Mouse (Mus musculus) ovary, postnatal 14 days (tissue): ENCODE measurements around the gene Prkce.

ENCODE experiments used
- DNase-seq: peaks from one replicate; pipeline ENCODE4 v3.0.0; 2022; ENCODE audit warnings: low spot score

The Prkce gene

GRCm38 (mm10) chr17:86225488-86226186 lies 58.1 kb downstream of the Prkce start:
- no peak for DNase-seq

GRCm38 (mm10) chr17:86226198-86226597 lies 58.6 kb downstream of the Prkce start:
- no peak for DNase-seq

DNA sequence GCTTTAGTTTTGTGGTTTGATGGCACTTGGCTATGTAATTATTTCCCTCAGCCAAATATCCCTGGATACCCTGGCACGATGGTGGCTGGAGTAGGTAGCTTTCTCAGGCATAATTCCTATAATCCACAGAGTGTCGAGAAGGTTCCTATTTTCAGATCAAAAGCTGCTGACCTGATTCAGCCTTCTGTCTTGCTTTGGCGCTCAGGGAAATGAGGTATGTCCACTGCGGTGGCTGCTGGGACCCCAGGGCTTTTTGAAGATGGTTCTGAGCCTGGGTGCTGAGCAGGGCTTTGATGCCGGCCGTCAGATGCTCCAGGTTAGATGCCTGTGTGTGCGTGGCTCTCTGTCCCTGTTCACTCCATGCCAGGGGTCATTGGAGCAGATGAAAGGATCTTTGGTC lies 59.0 kb downstream of the Prkce start:
- DNase-seq, result no peak

DNA sequence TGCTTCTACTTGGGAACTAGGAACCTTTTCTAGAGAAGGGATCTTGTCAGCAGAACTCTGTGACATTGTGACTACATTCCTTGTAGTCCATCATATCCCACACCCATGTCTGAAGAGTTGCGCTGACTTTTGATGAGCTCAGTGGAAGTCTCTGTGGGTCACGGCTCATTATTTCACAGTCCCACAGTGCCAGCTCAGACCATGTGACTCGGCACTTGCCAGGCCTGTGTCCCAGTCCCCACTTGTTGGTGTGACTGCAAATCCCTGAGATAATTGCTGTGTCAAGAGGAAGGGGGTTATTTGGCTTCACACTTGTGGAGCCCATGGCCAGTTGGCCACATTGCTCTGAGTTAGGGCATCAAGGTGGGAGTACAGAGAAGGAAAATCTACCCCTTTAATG lies 59.8 kb downstream of the Prkce start:
- DNase-seq, result no peak

DNA sequence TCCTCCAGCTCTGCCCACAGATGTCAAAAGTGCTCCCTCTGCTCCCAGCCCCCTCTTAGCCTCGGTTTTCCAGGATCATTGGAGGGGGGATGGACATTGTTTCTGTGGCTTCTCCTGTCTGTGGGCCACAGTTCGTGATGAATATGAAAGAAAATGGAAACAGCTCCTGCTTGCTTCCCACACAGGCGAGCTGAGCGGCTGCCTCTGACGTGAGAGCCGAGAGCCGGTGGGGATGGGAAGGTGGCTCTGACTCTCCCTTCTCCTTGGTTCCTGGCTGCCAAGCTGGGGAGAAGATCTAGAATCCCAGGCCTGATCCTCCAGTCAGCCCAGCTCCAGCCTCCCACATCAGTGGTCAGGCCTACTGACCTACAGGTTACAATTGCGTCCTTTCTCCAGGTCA lies 61.3 kb downstream of the Prkce start:
- no peak for DNase-seq

DNA sequence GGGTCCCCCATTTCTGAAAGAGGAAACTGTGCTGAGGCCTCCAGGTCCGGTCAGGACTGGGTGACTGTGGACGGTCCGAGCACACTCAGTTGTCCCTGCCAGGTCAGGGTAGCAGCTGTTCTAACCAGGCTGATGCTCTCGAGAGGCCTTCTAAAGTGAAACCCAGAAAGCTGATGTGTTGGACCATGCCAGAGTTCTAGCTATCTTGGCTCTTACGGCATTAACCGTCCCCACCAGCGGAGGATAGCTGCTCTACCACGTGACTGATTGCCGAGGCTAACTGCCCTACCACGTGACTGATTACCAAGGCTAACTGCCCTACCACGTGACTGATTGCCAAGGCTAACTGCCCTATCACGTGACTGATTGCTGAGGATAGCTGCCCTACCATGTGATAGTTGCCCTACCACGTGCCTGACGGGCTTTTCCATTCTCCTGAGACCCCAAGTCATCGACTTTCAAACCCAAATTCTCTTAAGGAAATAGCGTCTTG lies 62.6 kb downstream of the Prkce start:
- no peak for DNase-seq

DNA sequence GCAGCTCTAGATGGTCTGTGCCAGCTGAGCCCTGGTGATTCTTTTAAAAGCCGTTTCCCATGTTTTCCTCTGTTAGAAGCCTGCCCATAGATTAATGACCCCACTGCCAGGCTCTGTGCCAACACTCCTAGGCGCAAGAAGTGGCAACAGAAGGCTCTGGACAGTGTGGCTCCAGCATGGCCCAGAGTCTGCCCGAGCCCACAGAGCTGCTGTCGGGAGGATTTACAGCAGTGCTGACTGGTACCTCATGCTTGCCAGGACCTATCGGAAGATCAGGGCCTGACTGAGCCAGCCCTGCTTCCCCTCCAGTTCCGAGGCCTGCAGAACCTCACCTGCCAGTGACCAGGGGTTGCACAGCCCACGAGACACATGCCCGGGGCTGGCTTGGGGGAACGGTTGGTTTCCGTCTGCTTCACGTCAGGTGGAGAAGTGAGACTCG lies 64.2 kb downstream of the Prkce start:
- DNase-seq, result no peak

- no peak for DNase-seq
Measured at GRCm38 (mm10) chr17:86232248-86232647, 64.7 kb downstream of the Prkce start.

GRCm38 (mm10) chr17:86234587-86235150 lies 67.1 kb downstream of the Prkce start:
- no peak for DNase-seq

DNA sequence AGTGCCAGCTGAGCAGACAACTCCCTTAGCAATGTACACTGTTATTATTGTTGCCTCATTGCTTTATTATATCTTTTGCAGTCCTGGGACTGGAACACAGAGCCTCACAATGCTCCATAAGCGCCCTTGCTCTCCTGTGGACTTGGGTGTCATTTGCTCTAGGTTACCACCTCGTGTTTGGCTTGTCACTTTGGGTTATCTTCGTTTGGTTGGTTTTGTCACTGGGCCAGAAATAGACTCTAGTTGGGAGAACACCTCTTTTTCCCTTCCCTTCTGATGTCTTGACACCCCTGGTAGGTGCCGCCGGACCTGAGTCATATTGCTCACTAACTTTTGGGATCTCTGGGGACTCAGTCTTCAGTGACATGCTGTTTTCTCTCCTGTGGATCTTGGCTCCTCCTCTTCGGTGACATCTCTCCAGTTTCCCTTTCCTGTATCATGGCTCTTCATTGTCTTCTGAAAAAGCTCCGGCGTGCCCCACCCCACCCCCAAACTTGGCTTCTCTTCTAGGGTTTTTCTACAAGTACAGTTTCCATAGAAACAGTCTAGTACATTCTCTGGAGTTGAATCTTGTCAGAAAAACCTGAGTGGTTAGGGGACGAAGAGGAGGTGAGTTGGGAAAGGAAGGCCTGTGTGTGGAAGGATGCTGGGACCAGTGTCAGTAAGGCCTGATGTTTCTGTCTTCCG lies 68.6 kb downstream of the Prkce start:
- no peak for DNase-seq

- no peak for DNase-seq
Measured at GRCm38 (mm10) chr17:86236861-86237763, 69.5 kb downstream of the Prkce start.

GRCm38 (mm10) chr17:86242291-86242690 lies 74.7 kb downstream of the Prkce start:
- DNase-seq, result no peak

- DNase-seq, result no peak
Measured at GRCm38 (mm10) chr17:86243109-86243527, 75.5 kb downstream of the Prkce start.

- no peak for DNase-seq
Measured at GRCm38 (mm10) chr17:86244397-86244796, 76.8 kb downstream of the Prkce start.

- no peak for DNase-seq
Measured at GRCm38 (mm10) chr17:86248832-86249231, 81.2 kb downstream of the Prkce start.

DNA sequence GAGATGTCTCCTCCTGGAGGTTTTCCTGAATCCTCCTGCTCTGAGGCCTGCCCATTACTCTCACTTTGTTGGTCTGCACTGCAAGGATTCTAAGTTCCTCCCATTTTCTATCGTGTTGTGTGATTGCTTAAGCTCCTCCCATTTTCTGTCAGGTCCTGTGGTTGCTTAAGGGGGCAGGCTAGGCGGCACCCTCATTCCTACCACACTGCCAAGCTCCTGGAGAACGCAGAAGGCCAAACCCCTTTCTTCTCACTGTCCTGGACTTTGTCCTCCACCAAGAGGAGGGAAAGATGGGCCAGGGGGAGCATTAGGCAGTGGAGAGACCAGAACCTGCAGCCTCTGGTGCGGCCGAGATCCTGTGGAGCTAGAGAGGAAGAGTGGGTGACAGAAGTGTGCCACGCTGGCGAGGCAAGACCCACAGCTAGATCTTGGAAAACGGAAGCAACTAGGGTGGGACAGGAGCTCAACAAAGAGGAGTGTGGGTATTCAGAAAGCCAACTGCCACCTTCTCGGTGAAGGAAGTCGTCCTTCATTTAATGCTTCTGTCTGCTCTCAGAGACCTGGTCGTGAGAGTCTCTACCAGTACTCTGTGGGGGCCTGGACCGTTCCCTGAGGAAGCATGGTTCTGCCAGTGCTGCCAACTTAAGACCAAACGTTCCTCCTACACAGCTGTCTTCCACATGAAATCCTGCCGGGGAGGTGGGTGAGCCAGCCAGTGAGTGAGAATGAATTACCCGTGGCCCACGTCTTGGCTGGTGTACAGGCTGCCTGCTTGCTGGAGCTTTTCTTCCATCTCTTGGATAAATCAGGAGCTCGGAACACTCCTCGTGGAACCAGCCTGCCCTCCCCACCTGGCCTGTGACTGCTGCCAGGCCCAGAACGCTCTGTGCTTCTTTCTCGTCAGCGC lies 82.2 kb downstream of the Prkce start:
- no peak for DNase-seq

DNA sequence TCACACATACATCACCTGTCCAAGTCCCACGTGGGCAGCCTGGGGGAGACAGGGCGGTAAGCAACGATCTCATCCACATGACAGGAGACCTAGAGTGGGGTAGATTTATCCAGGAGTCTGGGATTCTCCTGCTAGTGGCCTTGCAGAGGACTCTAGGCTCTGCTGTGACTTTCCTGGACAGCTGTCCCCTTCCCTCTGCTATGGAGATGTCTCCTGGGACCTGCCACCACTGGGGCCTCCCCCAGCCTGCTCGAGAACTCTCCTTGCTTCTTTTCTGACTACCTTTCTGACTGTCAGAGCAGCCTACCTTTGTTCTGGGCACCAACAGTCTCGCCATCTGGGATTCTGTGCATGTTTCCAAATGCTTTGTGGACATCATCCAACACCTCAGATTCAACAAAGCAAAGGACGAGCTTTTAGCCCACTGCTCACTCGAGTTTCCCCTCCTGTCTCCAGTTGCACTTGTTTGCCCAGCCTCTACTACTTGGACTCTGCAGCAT lies 82.9 kb downstream of the Prkce start:
- no peak for DNase-seq

- DNase-seq, result no peak
Measured at GRCm38 (mm10) chr17:86253884-86254283, 86.3 kb downstream of the Prkce start.

GRCm38 (mm10) chr17:86254285-86254684 lies 86.7 kb downstream of the Prkce start:
- DNase-seq, result no peak

DNA sequence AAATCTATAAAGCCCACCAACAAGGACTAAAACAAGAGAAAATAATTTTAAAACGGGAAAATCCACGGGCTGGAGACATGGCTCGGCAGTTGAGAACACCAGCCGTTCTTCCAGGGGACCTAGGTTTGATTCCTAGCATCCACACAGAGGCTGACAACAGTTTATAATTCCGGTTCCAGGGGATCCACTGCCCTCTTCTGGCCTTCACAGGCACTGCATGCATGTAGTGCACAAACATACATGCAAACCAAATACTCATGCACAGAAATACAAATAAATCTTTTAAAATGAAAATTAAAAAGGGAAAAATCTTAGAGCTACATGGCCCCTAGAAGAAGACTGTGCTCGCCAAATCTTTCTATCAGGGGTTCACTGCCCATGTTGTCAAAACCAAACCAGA lies 87.4 kb downstream of the Prkce start:
- no peak for DNase-seq

DNA sequence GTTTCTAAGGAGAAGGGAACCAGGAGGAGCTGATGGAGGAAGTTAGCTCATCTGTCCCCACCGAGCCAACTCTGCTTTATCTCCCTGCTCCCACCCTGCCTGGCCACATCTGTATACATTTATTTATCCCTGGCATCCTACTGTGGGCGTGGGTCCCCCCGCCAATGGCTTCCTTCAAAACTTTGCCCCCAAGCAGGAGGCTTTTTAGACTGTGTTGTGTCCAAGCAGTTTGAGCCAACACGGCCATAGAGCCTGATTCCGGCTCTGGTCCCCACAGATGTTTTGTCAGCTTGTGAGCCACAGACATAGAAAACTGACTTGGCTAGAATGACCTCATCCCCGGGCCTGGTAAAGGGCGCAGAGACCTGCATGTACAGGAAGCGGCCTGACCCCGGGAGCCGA lies 89.1 kb downstream of the Prkce start:
- no peak for DNase-seq
